Mouse (Mus musculus): Measurements from ENCODE around the gene Csnk1g1. TPM values are rescaled to one million over a fixed set of nuclear protein-coding genes. Genes with fewer than 3 reads are reported as not detected.

The Csnk1g1 gene
- 22.3 and 23.5 TPM in 2 replicates for polyA plus RNA-seq (2012; rRNA removed)

GRCm38 (mm10) chr9:65908394-65909300, at the start of gene Csnk1g1, which contains the start of gene Trip4:
Gene Csnk1g1 (plus strand): TSS chr9:65908924.
Gene Trip4 (minus strand): TSS chr9:65908794.

GRCm38 (mm10) chr9:65890143-65890628, 18.5 kb upstream of the Csnk1g1 start, which contains the start of gene Pclaf:
Gene Pclaf (plus strand): TSS chr9:65890237.

DNA sequence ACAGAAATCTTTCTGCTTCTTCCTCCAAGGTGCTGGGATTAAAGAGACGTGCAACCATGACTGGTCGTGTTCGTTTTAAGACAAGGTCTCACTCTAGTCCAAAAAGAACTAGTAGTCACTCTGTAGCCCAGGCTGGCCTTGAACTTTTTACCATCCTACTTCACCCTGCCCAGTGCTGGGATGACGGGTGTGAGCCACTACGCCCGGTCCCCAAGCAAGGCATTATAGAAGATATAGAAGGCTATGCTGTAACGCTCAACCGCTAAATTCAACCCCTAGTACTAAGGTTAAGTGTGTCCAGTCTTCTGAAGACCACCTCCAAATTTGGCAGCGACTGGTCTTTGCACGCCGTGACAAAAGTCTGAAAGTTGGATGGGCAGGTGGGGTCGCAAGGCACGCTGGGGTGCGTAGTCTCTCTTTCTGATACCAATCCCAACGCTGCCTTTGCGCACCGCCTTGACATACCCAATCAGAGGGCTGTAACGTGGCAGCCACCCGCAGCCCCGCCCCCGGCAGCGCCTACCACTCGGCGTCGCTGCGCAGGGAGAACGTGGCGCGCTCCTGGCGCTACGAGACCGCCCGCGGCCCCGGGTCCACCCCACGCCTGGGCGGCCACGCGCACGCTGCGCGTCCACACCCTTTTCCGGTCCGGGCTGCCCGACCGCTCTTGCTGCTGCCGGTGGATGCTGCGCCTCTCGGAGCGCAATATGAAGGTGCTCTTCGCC, 151.0 kb downstream of the Csnk1g1 start, which contains the start of gene Ppib:
Gene Ppib, plus strand, starts transcription at position 640 of the 725 bp plus-strand sequence.

DNA sequence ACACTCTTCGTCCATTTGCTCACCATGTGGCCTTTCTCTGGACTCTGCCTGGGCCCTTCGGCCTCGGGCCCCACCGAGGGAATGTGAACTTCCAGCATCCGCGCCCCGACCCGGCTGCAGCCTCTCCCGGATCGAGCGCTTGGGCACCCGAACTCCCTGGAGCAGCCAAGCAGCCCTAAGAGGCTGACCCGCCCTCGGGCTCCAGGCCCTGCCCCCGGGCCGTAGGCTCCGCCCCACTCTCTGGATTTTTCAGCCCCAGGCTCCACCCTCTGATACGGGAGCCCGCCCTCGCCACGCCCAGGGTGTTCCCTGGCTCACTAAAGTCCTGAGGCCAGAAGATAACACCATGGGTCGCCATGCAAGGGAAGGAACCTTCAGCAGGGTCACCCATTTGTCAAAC, 160.9 kb downstream of the Csnk1g1 start, which contains the start of gene Snx22:
Gene Snx22, minus strand, starts transcription at position 137 of the 400 bp plus-strand sequence.

Other genes starting within 250 kb of the Csnk1g1 start
- 228 and 229 TPM in 2 replicates for gene Oaz2, start 240.9 kb upstream of the Csnk1g1 start, polyA plus RNA-seq (2012; rRNA removed)
- gene Zfp609, start 81.4 kb upstream of the Csnk1g1 start, polyA plus RNA-seq (2012; rRNA removed) = 14.9 and 19.7 TPM in 2 replicates
- gene Pclaf, start 18.7 kb upstream of the Csnk1g1 start, polyA plus RNA-seq (2012; rRNA removed) = 16.1 and 17.6 TPM in 2 replicates
- gene Trip4, start 130 bp upstream of the Csnk1g1 start, polyA plus RNA-seq (2012; rRNA removed) = 22.6 and 25.4 TPM in 2 replicates
- 360 and 417 TPM in 2 replicates for gene Ppib, start 151.3 kb downstream of the Csnk1g1 start, polyA plus RNA-seq (2012; rRNA removed)
- 9.9 and 10.0 TPM in 2 replicates for gene Snx22, start 160.8 kb downstream of the Csnk1g1 start, polyA plus RNA-seq (2012; rRNA removed)
- gene Snx1, start 217.7 kb downstream of the Csnk1g1 start, polyA plus RNA-seq (2012; rRNA removed) = 83.5 and 86.2 TPM in 2 replicates
- 30.1 and 31.1 TPM in 2 replicates for gene Ciao2a, start 217.7 kb downstream of the Csnk1g1 start, polyA plus RNA-seq (2012; rRNA removed)
- 0.88 and 1.9 TPM in 2 replicates for gene Dapk2, start 249.3 kb downstream of the Csnk1g1 start, polyA plus RNA-seq (2012; rRNA removed)

Measured in central nervous system, embryonic 18 days (tissue).